Mouse (Mus musculus) hematopoietic stem cell, adult 5-6 weeks (primary cell): ENCODE data around the gene Scml4. TPM values are rescaled to one million over a fixed set of nuclear protein-coding genes. Genes with fewer than 3 reads are reported as not detected.

Experiments
- ATAC-seq, 2 experiments: fragments of 125-278 bp in 1 of 2; replicated peaks in 1 of 2; 2 replicates each; pipeline ENCODE4 v1.8.0; 2016 to 2017; ENCODE audit warnings: inconsistent platforms in 2 of 2, mild to moderate bottlenecking in 2 of 2, moderate number of reproducible peaks in 2 of 2, low read depth in 1 of 2, moderate TSS enrichment in 1 of 2; ENCODE audit not compliant: low FRiP score in 2 of 2, poor library complexity in 2 of 2, severe bottlenecking in 2 of 2, insufficient read depth in 1 of 2, low TSS enrichment in 1 of 2
- total RNA-seq: library from RNA; stranded (forward); fragments of 172-1452, 232-1000 nt; gene quantifications from 2 replicates; pipeline ENCODE4 v1.2.3, GENCODE M21; 2017

The Scml4 gene
- total RNA-seq, 1 experiment from 2014 or later: 5.8 TPM

DNA sequence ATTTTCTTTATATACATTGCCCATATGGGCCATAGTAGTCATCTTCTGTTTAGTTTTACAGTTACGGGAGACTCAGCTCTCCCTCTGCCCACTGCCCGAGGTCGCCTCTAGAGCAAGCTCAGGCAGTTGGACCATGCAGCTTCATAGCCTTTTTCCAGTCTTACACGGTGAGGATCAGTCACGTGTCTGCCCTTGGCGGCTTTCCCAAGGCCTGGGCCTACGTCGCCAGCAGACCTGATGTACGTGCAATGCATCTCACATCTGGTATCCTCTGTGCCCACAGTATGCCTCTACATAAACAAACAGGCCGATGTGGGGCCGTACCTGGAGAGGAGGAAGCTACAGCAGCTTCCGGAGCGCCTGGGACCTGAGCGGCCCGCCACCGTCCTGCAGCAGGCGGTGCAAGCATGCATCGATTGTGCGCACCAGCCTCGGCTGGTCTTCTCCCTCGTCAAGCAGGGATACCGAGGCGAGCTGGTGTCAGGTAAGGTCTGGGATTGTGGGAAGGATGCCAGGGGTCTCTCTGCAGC, 70.0 kb downstream of the Scml4 start:
- ATAC-seq: no peak

DNA sequence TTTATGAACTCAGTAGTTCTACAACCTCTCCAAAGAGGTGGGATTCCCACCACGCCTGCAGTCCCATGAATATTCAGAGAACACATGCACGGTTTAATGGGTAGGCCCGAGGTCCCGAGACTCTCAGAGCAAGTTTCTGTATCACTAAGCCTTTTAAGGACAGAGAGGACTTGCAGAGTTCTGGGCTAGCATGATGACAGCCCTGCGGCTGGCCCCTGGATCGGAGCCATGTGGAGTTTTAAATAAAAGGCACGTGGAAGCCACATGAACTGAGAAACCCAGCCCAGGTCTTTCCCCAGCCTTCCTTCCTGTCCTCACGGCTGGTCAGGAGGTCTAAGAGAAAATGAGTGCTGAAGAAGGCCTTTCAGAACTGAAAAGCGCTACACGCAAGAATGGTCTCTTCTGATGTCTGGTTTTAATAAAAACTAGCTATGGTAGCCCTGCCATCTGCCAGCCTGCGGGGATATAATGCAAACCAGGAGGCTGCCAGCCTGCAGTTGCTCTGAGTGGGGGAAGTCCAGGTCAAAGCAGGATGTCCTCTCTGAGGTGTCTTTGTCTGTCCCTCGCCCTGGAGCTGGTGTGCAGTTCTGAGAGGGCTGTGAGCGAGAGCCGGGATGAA, 72.8 kb downstream of the Scml4 start:
- no peak for ATAC-seq

DNA sequence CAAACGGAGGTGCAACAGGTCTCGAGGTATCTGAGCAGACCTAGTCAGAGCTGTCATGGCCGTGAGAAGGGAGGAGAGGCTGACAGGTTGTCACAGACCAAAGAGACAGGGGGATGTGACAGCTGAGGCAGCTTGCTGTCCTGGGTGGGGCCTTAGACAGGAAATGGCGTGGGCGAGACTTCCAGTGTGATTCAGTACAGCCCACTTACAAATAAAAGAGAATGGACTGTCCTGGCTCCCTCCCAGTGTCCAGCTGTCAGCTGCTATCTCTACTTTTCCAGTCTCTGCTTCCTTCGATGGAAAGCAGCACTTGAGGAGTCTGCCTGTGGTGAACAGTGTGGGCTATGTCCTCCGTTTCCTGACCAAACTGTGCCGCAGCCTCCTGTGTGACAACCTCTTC, 74.5 kb downstream of the Scml4 start:
- no peak for ATAC-seq

DNA sequence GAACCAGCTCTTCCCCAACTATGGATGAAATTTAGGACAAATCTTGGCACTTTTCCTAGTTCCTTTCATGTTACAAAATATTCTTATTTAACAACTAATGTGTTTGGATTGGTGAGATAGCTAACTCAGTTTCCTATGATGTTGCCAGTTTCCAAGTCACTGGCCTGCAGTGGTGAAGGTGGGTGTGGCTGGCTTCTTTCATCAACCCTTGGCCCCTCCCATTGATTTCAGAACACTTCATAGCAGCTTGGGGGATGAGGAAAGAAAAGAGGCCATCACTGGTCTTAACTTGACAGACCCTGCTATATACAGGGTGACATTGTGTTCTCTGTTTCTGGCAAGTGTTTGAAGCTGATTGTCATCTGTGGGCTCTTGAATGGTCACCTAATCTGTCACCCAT, 76.0 kb downstream of the Scml4 start:
- no peak; a peak in 1 of 4 replicates for ATAC-seq

DNA sequence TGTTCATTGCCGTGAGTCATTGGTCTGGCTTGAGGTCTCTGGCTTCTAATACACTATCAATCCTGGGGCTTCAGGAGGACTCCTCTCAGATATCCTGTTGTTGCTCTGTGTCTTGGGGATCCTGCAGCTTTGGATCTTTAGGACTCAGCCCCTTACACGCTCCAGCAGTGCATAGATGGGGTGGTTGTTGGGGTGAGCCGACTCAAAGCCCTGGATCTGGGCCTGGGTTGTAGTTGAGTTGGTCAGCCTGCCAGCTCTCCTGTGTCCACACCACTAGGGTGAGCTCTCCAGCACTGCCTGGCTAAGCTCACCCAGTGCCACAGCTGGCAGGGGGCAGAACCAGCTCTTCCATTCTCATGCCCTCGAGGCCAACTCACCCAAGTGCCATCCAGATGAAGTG, 78.2 kb downstream of the Scml4 start:
- ATAC-seq: no peak

DNA sequence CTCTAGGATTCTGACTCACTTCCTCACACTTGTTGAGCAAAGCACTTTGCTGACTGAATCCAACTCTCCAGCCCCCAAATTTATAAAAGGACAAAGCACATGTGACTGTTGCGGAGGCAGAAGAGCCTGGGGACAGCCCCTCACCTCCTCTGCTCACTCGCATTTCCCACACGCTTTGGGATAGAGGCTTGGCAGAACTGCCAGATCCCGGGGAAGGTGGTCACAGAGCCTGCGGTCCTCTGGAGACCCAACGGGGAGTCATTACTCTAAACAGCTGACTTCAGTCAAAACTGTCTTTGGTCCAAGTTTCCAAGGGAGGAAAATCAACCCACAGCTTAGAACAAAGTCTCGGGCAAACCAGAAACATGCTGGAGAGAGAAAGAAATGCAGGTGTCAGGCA, 79.5 kb downstream of the Scml4 start:
- no peak for ATAC-seq

DNA sequence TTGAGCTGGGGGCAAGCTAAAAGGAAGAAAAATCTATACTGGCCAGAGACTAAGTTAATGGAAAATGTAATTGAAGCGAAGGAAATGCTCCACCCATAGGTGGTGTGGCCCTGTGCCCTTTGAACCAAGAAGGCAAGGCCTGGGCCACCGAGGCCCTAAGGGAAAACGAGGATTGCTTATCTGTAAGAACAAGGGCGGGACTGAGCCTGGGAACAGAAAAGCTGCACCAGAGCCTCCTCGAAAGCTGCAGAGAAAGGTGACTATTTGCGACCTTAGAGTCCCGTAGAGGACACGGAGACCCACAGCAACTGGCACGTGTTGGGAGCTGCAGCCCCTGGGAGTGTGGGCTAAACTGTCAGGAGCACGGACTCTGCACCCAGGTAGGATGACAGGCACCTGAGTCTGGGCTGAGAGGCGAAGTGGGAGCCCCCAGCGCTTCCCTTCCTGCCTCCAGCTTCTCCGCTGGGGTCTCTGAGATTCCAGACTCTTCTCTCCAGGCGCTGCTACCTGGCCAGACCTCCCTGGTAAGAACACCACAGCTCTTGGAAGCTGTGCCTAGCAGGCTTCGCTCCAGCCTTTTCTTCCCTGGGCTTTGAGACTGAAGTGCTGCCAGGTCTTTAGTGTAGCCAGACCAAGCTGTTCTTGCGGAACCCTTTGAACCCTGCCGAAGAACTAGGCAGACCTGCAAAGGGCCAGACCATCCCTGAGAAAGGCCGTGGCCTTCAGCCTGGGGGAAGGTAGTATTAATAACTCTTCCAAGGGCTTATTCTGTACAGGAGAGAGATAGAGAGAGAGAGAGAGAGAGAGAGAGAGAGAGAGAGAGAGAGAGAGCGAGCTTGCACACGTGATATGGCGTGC, 80.3 kb downstream of the Scml4 start:
- no peak for ATAC-seq

DNA sequence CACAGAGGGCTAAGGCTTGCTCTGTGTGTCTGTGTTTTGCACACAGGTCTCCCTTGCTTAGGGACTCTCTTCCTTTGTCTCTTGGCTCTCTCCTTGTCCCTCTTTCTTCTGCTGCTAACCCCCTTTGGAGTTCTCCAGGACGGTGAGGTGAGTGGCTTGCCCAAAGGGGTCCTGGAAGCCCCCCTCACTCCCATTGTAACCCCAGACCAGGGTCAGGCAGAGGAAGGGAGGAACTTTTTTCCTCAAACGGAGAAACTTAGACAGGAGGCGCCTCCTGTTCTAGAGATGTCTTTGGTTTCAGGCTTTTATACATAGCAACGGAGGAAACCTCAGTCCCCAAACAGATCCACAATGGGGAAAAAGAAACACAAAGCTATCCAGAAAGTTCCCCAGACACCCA, 81.1 kb downstream of the Scml4 start:
- no peak for ATAC-seq

DNA sequence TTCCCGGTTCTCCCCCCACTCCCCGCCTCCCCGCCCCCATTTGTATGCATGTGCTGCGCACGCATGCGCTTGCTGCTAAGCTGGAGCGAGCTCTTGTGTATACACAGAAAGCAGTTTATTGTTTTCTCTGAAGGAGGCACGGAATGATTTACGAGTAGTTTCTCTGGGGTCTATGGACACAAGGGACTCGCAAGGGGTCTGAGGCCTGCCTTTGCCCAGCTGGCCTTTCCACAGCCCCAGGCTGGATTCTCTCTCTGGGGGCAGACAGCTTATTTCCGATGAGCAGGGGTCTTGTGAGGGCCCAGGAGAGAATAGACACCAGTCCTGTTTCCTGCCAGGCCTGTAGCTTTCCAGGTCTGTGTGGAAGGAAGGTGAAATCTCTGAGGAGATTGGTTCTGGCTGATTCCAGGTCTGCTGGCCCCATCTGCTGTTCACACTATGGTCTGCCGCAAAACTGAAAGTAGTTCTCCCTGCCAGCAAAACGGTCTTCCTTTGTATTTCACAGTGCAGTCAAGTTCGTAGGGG, 81.6 kb downstream of the Scml4 start:
- ATAC-seq: peak; percentile 43 to 48

DNA sequence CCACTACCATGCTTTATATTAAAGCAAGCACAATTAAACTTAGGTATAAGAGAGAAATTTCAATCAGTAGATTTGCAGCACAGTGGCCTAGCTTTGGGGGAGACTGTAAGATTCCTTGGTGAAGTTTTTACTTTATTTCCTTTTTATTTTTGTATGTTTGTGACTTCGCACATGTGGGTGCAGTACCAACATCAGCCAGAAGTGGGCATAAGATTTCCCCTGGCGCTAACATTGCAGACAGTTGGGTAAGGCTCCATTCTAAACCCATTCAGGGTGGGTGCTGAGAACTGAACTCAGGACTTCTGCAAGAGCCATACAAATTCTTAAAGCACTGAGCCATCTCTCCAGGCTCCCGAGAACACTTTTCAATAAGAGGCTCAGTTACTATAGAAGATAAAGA, 82.1 kb downstream of the Scml4 start:
- ATAC-seq: no peak

DNA sequence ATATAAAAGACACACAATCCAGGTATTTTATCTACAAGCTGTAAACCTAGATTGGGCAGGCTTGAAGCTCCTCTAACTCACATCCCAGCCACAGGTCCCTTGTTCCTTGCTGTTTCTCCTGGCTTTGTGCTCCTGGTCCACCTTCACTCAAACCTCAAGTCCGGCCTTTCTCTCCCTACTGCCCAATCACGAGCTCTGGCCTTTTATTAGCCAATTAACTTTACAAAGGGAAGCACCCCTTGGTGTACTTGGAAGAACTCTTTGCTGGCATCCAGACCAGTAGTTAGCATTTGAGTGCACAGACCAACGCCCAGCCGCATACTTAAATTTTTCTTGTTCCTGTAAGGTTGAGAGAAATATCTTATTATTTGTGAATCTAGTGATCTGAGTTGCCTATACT, 85.1 kb downstream of the Scml4 start:
- ATAC-seq: no peak

DNA sequence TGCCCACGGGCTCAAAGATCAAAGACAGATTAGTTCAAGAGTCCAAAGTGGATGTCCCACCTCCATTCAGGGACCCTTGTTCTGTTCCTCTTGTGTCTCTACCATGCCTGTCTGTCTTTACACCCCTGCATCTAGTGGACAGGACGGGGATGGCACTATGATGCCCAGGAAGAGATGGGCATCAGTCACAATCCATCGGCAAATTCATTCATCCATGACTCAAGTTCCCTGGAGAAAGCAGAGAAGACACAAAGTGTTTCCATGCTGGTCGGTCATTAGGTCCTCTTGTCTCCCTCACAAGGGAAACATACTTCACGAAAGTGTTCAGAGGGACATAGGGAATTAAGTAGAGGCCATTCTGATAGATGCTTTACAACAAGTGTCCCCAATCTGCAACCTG, 87.2 kb downstream of the Scml4 start:
- ATAC-seq: no peak

DNA sequence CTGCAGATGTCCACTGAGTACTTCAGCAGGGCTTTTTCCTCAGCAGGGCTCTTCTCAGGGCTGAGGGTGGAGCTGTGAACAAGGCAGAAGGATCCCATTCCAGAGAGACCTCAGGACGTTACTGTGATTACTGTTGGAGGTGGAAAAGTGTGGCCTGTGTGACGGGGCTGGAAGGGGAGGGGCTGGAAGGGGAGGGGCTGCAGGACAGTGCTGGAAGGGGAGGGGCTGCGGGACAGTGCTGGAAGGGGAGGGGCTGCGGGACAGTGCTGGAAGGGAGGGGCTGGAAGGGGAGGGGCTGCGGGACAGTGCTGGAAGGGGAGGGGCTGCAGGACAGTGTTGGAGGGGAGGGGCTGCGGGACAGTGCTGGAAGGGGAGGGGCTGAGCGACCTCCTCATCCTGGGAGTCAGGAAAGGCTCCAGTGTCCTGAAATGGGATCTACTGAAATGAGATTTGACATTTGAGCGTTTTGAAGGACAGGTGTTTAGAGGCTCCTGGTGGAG, 90.1 kb downstream of the Scml4 start:
- ATAC-seq: no peak

DNA sequence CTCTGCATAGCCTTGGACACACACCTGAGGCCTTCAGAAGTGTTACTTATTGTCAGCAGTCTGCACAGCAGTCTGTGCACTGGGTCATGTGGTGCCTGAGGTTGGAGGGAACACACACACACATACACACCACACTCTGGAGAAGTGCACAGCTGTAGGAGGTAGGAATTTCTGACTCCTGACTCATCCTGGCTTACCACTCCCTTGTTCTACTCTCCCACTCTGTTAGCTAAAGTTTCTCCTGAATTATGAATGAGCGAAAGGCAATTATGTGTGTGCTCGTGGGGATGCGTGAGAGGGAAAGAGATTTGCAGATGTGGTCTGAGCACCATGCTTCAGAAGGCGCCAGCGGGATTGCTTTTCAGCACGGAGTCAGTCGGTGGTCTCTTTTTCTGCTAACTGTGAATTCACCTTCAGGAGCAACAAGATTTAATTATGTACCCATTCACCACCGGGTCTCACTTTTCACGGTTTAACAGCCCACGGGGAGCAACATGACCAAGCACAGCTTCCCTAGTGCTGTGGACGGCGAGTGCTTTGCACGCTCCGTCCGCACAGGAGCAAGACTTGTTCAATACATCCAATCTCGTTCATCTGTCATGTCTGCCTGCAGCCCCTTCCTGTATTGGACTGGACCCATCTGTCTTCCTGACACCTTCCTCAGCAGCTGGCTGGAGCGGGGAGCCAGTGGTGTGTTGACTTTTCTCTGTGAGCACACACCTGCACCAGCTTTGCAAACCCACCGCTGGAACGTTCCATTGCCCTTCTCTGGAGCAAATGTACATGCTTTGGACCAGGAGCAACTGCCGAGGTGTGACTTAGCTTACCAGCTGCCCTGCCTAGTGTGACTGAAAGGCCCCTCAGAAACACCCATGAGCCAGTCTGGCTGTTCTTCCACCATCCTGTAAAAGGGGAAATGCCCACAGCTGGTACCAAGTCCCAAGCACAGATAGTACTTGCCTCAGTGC, 91.2 kb downstream of the Scml4 start:
- no peak for ATAC-seq

DNA sequence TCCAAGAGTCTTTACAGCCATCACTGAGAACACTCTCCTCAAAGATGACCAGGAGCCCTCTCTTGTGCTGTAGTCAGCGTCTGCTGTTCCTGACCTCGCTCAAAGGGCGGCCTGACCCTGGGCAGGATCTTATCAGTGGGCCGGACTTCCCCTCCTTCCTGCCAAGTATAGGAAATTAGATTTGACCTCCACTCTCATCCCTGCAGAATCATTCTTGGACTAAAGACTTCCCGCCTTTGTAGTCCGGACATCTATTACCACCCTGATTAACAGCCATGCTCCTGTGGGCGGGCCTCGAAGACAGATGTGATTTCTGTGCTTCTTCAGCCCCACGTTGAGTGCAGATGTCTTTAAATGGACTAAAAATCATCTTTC, 91.9 kb downstream of the Scml4 start:
- no peak for ATAC-seq

DNA sequence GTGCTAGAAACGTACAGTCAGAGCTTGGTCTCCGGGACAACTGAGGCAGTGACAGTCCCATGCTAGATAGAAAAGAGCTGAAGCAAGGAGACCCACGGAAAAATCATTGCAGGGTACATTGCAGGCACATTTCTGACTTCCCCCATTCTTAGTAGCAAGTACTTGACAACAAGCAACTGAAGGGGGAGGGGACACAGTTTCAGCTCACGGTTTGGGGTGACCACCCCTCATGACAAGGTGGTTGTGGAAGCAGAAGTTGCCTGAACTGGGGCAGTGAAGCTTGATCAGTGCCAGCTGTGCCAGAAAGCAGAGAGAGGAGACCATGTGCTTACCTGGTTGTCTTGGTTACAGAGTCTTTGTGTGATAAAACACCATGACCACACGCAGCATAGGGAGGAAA, 93.4 kb downstream of the Scml4 start:
- no peak for ATAC-seq

DNA sequence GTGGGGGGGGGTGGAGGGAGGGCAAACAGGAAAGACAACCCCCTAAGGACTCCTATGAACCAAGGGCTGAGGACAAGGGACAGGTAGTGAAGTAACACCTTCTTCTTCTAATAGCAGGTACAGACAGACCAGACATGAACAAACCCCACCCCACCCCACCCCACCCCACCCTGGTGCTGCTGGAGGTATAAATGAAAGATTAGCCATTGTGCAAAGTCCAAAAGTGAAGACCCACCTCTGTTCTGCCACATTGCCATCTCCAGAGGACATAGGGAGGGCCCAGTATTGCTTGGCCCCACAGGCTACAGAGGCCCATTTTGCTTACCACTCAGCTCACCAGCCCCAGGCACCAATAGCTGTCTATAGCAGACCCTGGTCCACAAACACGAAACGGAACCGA, 95.0 kb downstream of the Scml4 start:
- no peak for ATAC-seq
